Mouse (Mus musculus) forebrain, embryonic 12.5 days (tissue): ENCODE data around the gene Cetn4. TPM values are rescaled to one million over a fixed set of nuclear protein-coding genes. Genes with fewer than 3 reads are reported as not detected.

Experiments used
- ATAC-seq: fragments of 200-750 bp; cut with Nextera tagmentation; 2 replicates; pipeline ENCODE4 v1.8.0; 2017; ENCODE audit warnings: moderate TSS enrichment; ENCODE audit not compliant: low FRiP score
- H3K27ac ChIP-seq: fragments of 300-500 bp; sonication (generic); 2 replicates; pipeline ENCODE4 v1.5.1; 2016; ENCODE audit warnings: mild to moderate bottlenecking
- H3K27me3 ChIP-seq: fragments of 300-500 bp; sonication (generic); 2 replicates; pipeline ENCODE4 v1.6.1; 2016; ENCODE audit warnings: mild to moderate bottlenecking
- H3K36me3 ChIP-seq: fragments of 300-500 bp; sonication (generic); replicated peaks from 2 replicates; pipeline ENCODE4 v1.6.1; 2016; ENCODE audit warnings: mild to moderate bottlenecking
- H3K4me1 ChIP-seq: fragments of 300-500 bp; sonication (generic); 2 replicates; pipeline ENCODE4 v1.6.1; 2016
- H3K4me2 ChIP-seq: fragments of 300-500 bp; sonication (generic); 2 replicates; pipeline ENCODE4 v1.6.1; 2016; ENCODE audit warnings: mild to moderate bottlenecking, moderate library complexity
- H3K4me3 ChIP-seq: fragments of 300-500 bp; sonication (generic); replicated peaks from 2 replicates; pipeline ENCODE4 v1.5.1; 2016; ENCODE audit warnings: mild to moderate bottlenecking
- H3K9ac ChIP-seq: fragments of 300-500 bp; sonication (generic); 2 replicates; pipeline ENCODE4 v1.6.1; 2016; ENCODE audit warnings: mild to moderate bottlenecking
- H3K9me3 ChIP-seq: fragments of 300-500 bp; sonication (generic); 2 replicates; pipeline ENCODE4 v1.6.1; 2016
- WGBS: fragments of 180-500 bp; shearing (Covaris S2); methylation state at CpG from one replicate; pipeline ENCODE4 v1.1.7; 2016; 5-methylcytosine and 5-hydroxymethylcytosine counted together
- polyA plus RNA-seq: library from polyadenylated mRNA; unstranded; fragments of >200 nt; fragmentation: Nextera tagmentation; extraction: Ambion mirVana; gene quantifications from 2 replicates; pipeline ENCODE4 v1.2.1, GENCODE M21; 2016

The Cetn4 gene
- polyA plus RNA-seq, 1 experiment from 2014 or later = 2.1 TPM

GRCm38 (mm10) chr3:37291929-37292328, 20.6 kb downstream of the Cetn4 start:
- Histone ChIP-seq H3K27ac (no peak overlapping the region), H3K27me3 (no peaks in the 10 kb centered on the region), H3K4me3 (no peak overlapping the region), H3K4me2 (no peak overlapping the region), H3K36me3 (no peaks in the 10 kb centered on the region), H3K9ac (no peak overlapping the region), H3K9me3 (no peaks in the 10 kb centered on the region), H3K4me1 (no peaks in the 10 kb centered on the region)
- WGBS = 88% methylated on average over 2 of the region's 2 CpGs
- ATAC-seq = no peak

- Histone ChIP-seq H3K27me3 (no peaks in the 10 kb centered on the region), H3K4me2 (no peak overlapping the region), H3K9me3 (no peaks in the 10 kb centered on the region), H3K36me3 (no peaks in the 10 kb centered on the region), H3K4me1 (no peaks in the 10 kb centered on the region), H3K9ac (no peak overlapping the region), H3K27ac (no peak overlapping the region), H3K4me3 (no peak overlapping the region)
- WGBS = 69% methylated on average over 7 of the region's 7 CpGs
- no peak for ATAC-seq
These were observed 21.5 kb downstream of the Cetn4 start for GRCm38 (mm10) chr3:37290881-37291541.

GRCm38 (mm10) chr3:37289237-37289636, 23.3 kb downstream of the Cetn4 start:
- ATAC-seq = no peak
- WGBS = 91% methylated on average over 2 of the region's 2 CpGs
- H3K27me3 ChIP-seq = no peaks in the 10 kb centered on the region

GRCm38 (mm10) chr3:37283234-37283633, 29.3 kb downstream of the Cetn4 start:
- no peaks in the 10 kb centered on the region for H3K27me3 ChIP-seq
- H3K9me3 ChIP-seq = no peaks in the 10 kb centered on the region
- no peak for ATAC-seq
- 94% methylated on average over 4 of the region's 4 CpGs for WGBS
- no peaks in the 10 kb centered on the region for H3K4me1 ChIP-seq
- no peaks in the 10 kb centered on the region for H3K36me3 ChIP-seq
- H3K9ac ChIP-seq = no peak overlapping the region
- no peak overlapping the region for H3K27ac ChIP-seq
- H3K4me3 ChIP-seq = no peak overlapping the region
- H3K4me2 ChIP-seq = no peak overlapping the region

More at GRCm38 (mm10) chr3:37289237-37289636, 23.3 kb downstream of the Cetn4 start:
- Histone ChIP-seq H3K4me3 (no peak overlapping the region), H3K9me3 (no peaks in the 10 kb centered on the region), H3K36me3 (no peaks in the 10 kb centered on the region), H3K9ac (no peak overlapping the region), H3K4me1 (no peaks in the 10 kb centered on the region), H3K27ac (no peak overlapping the region), H3K4me2 (no peak overlapping the region)

GRCm38 (mm10) chr3:37282299-37282922, 30.1 kb downstream of the Cetn4 start:
- Histone ChIP-seq H3K4me1 (no peaks in the 10 kb centered on the region), H3K27me3 (no peaks in the 10 kb centered on the region), H3K4me2 (no peak overlapping the region), H3K4me3 (no peak overlapping the region), H3K27ac (no peak overlapping the region), H3K9me3 (no peaks in the 10 kb centered on the region), H3K36me3 (no peaks in the 10 kb centered on the region), H3K9ac (no peak overlapping the region)
- no peak for ATAC-seq
- WGBS = 87% methylated on average over 11 of the region's 11 CpGs

- Histone ChIP-seq H3K4me2 (no peak overlapping the region), H3K27me3 (no peaks in the 10 kb centered on the region), H3K9me3 (no peaks in the 10 kb centered on the region), H3K27ac (no peak overlapping the region), H3K4me3 (no peak overlapping the region), H3K4me1 (no peaks in the 10 kb centered on the region), H3K36me3 (no peaks in the 10 kb centered on the region), H3K9ac (no peak overlapping the region)
- no peak for ATAC-seq
- WGBS = 74% methylated on average over 8 of the region's 8 CpGs
These were observed 31.6 kb downstream of the Cetn4 start for GRCm38 (mm10) chr3:37280871-37281270.

GRCm38 (mm10) chr3:37280221-37280620, 32.3 kb downstream of the Cetn4 start:
- Histone ChIP-seq H3K27me3 (no peaks in the 10 kb centered on the region), H3K9me3 (no peaks in the 10 kb centered on the region), H3K9ac (no peak overlapping the region), H3K4me3 (no peak overlapping the region), H3K36me3 (no peaks in the 10 kb centered on the region), H3K4me1 (no peaks in the 10 kb centered on the region), H3K4me2 (no peak overlapping the region), H3K27ac (no peak overlapping the region)
- 83% methylated on average over 1 of the region's 1 CpGs for whole genome bisulfite sequencing
- ATAC-seq = no peak

GRCm38 (mm10) chr3:37274661-37275060, 37.8 kb downstream of the Cetn4 start:
- no peak overlapping the region for H3K9ac ChIP-seq
- H3K36me3 ChIP-seq = no peaks in the 10 kb centered on the region
- WGBS = 83% methylated on average over 6 of the region's 6 CpGs
- H3K9me3 ChIP-seq = no peaks in the 10 kb centered on the region
- no peaks in the 10 kb centered on the region for H3K4me1 ChIP-seq
- no peak overlapping the region for H3K4me2 ChIP-seq
- no peak overlapping the region for H3K4me3 ChIP-seq
- no peaks in the 10 kb centered on the region for H3K27me3 ChIP-seq
- H3K27ac ChIP-seq = no peak overlapping the region
- ATAC-seq = no peak

GRCm38 (mm10) chr3:37273092-37273491, 39.4 kb downstream of the Cetn4 start:
- Histone ChIP-seq H3K27ac (no peak overlapping the region), H3K4me2 (no peak overlapping the region), H3K9me3 (no peaks in the 10 kb centered on the region), H3K27me3 (no peaks in the 10 kb centered on the region), H3K4me3 (no peak overlapping the region), H3K9ac (no peak overlapping the region), H3K4me1 (no peaks in the 10 kb centered on the region), H3K36me3 (no peaks in the 10 kb centered on the region)
- no peak for ATAC-seq
- 86% methylated on average over 7 of the region's 7 CpGs for WGBS

- no peaks in the 10 kb centered on the region for H3K36me3 ChIP-seq
- ATAC-seq = no peak
- no peak overlapping the region for H3K4me3 ChIP-seq
- no peaks in the 10 kb centered on the region for H3K9me3 ChIP-seq
- no peak overlapping the region for H3K4me2 ChIP-seq
- H3K27ac ChIP-seq = no peak overlapping the region
- H3K9ac ChIP-seq = no peak overlapping the region
- H3K27me3 ChIP-seq = no peaks in the 10 kb centered on the region
- no peaks in the 10 kb centered on the region for H3K4me1 ChIP-seq
- WGBS = 5% methylated on average over 1 of the region's 1 CpGs
These were observed 41.3 kb downstream of the Cetn4 start for GRCm38 (mm10) chr3:37271209-37271608.

- no peak overlapping the region for H3K4me2 ChIP-seq
- no peak for ATAC-seq
- no peaks in the 10 kb centered on the region for H3K36me3 ChIP-seq
- no peak overlapping the region for H3K27ac ChIP-seq
- H3K9me3 ChIP-seq = no peaks in the 10 kb centered on the region
- H3K4me3 ChIP-seq = no peak overlapping the region
- no peak overlapping the region for H3K9ac ChIP-seq
- no peaks in the 10 kb centered on the region for H3K27me3 ChIP-seq
- 89% methylated on average over 4 of the region's 4 CpGs for WGBS
- H3K4me1 ChIP-seq = no peaks in the 10 kb centered on the region
These were observed 42.6 kb downstream of the Cetn4 start for GRCm38 (mm10) chr3:37269926-37270325.

GRCm38 (mm10) chr3:37268338-37268737, 44.2 kb downstream of the Cetn4 start:
- H3K9ac ChIP-seq = no peak overlapping the region
- no peaks in the 10 kb centered on the region for H3K4me1 ChIP-seq
- no peaks in the 10 kb centered on the region for H3K27me3 ChIP-seq
- no peaks in the 10 kb centered on the region for H3K9me3 ChIP-seq
- no peak overlapping the region for H3K4me2 ChIP-seq
- H3K4me3 ChIP-seq = no peak overlapping the region
- no peaks in the 10 kb centered on the region for H3K36me3 ChIP-seq
- no peak for ATAC-seq
- 74% methylated on average over 11 of the region's 11 CpGs for WGBS
- H3K27ac ChIP-seq = no peak overlapping the region

- Histone ChIP-seq H3K4me3 (no peak overlapping the region), H3K27me3 (no peaks in the 10 kb centered on the region), H3K36me3 (no peaks in the 10 kb centered on the region), H3K9me3 (no peaks in the 10 kb centered on the region), H3K27ac (no peak overlapping the region), H3K4me2 (no peak overlapping the region), H3K9ac (no peak overlapping the region), H3K4me1 (no peaks in the 10 kb centered on the region)
- ATAC-seq = no peak
- WGBS = 71% methylated on average over 10 of the region's 10 CpGs
These were observed 53.0 kb downstream of the Cetn4 start for GRCm38 (mm10) chr3:37259331-37259999.
